Mouse (Mus musculus) v-Abl transformed pro-B cells (cell line): Measurements from ENCODE around the gene Arl14ep.
"Not testable (repeated sequence)": the region's sequence is repeated elsewhere in the genome, so short reads cannot be mapped to it uniquely, and the experiment has no call there.

Experiments
- in situ Hi-C, 2 experiments: fragments of 400-800 bp; cut with MboI; formaldehyde crosslinking; loops; one replicate each; pipeline ENCODE4 v1.15.1; 2025; ENCODE audit not compliant: unreplicated experiment in 2 of 2

Arl14ep gene

GRCm38 (mm10) chr2:106973959-106974639, at the start of gene Arl14ep:
Gene Arl14ep, minus strand, starts transcription at chr2:106974424.
- in situ Hi-C loops, result loop anchor here (25.0 kb wide), 2 partner anchors 1362 to 1962 kb away; partner anchors contain the start of gene Eif3m (in 2 of the 2)

GRCm38 (mm10) chr2:107022713-107023112, 48.5 kb upstream of the Arl14ep start:
- in situ Hi-C loops, result no loop called here

- in situ Hi-C loops, result no loop called here
Measured at GRCm38 (mm10) chr2:107019331-107019730, 45.1 kb upstream of the Arl14ep start.

- in situ Hi-C loops, result no loop called here
Measured at GRCm38 (mm10) chr2:107013161-107013560, 38.9 kb upstream of the Arl14ep start.

GRCm38 (mm10) chr2:107012318-107012717, 38.1 kb upstream of the Arl14ep start:
- in situ Hi-C loops, result no loop called here

GRCm38 (mm10) chr2:107010160-107010559, 35.9 kb upstream of the Arl14ep start:
- in situ Hi-C loops, result no loop called here

- in situ Hi-C loops, result no loop called here
Measured at GRCm38 (mm10) chr2:107006378-107006777, 32.2 kb upstream of the Arl14ep start.

- in situ Hi-C loops, result not testable (repeated sequence)
Measured at GRCm38 (mm10) chr2:107005876-107006275, 31.7 kb upstream of the Arl14ep start.

- in situ Hi-C loops, result no loop called here
Measured at GRCm38 (mm10) chr2:106991261-106991660, 17.0 kb upstream of the Arl14ep start.

- in situ Hi-C loops, result no loop called here
Measured at GRCm38 (mm10) chr2:106984945-106985344, 10.7 kb upstream of the Arl14ep start.

GRCm38 (mm10) chr2:106982503-106982902, 8.3 kb upstream of the Arl14ep start:
- in situ Hi-C loops, result no loop called here

- in situ Hi-C loops, result no loop called here
Measured at GRCm38 (mm10) chr2:106976472-106976871, 2.2 kb upstream of the Arl14ep start.

GRCm38 (mm10) chr2:106973332-106973958, 779 bp downstream of the Arl14ep start:
- in situ Hi-C loops, result loop anchor here (25.0 kb wide), 2 partner anchors 1361 to 1961 kb away; partner anchors contain the start of gene Eif3m (in 2 of the 2)

GRCm38 (mm10) chr2:106972851-106973250, 1.4 kb downstream of the Arl14ep start:
- in situ Hi-C loops, result loop anchor here (25.0 kb wide), 2 partner anchors 1361 to 1961 kb away; partner anchors contain the start of gene Eif3m (in 2 of the 2)

- in situ Hi-C loops, result loop anchor here (25.0 kb wide), 2 partner anchors 1359 to 1959 kb away; partner anchors contain the start of gene Eif3m (in 2 of the 2)
Measured at GRCm38 (mm10) chr2:106970971-106971370, 3.3 kb downstream of the Arl14ep start.

- in situ Hi-C loops, result loop anchor here (25.0 kb wide), 2 partner anchors 1356 to 1956 kb away; partner anchors contain the start of gene Eif3m (in 2 of the 2)
Measured at GRCm38 (mm10) chr2:106968320-106968719, 5.9 kb downstream of the Arl14ep start.

- in situ Hi-C loops, result loop anchor here (25.0 kb wide), 2 partner anchors 1351 to 1951 kb away; partner anchors contain the start of gene Eif3m (in 2 of the 2)
Measured at GRCm38 (mm10) chr2:106963560-106963959, 10.7 kb downstream of the Arl14ep start.

GRCm38 (mm10) chr2:106961650-106962049, 12.6 kb downstream of the Arl14ep start:
- in situ Hi-C loops, result loop anchor here (25.0 kb wide), 2 partner anchors 1349 to 1949 kb away; partner anchors contain the start of gene Eif3m (in 2 of the 2)

GRCm38 (mm10) chr2:106961066-106961465, 13.2 kb downstream of the Arl14ep start:
- in situ Hi-C loops, result loop anchor here (25.0 kb wide), 2 partner anchors 1349 to 1949 kb away; partner anchors contain the start of gene Eif3m (in 2 of the 2)

- in situ Hi-C loops, result loop anchor here (25.0 kb wide), 2 partner anchors 1348 to 1948 kb away; partner anchors contain the start of gene Eif3m (in 2 of the 2)
Measured at GRCm38 (mm10) chr2:106960237-106960636, 14.0 kb downstream of the Arl14ep start.

GRCm38 (mm10) chr2:106959380-106959779, 14.8 kb downstream of the Arl14ep start:
- in situ Hi-C loops, result loop anchor here (10.0 to 25.0 kb wide), 3 partner anchors 1347 to 1947 kb away; partner anchors contain the start of gene Eif3m (in 2 of the 2)
